Mouse (Mus musculus) CH12F3 (cell line): ENCODE data around the gene Cryge.
"Not testable (repeated sequence)": the region's sequence is repeated elsewhere in the genome, so short reads cannot be mapped to it uniquely, and the experiment has no call there.

Experiments used
- in situ Hi-C: fragments of 300-500 bp; cut with MboI; formaldehyde crosslinking; loops from 2 replicates; pipeline ENCODE4 v1.14.3; 2020; ENCODE audit warnings: low sequenced_read_pairs

Cryge gene

GRCm38 (mm10) chr1:65050952-65051351 is at the start of gene Cryge:
TSS of gene Cryge (minus strand) at chr1:65051149.
- in situ Hi-C loops = not testable (repeated sequence)

- in situ Hi-C loops = no loop called here
Measured at GRCm38 (mm10) chr1:65096953-65097352, 46.0 kb upstream of the Cryge start.

- in situ Hi-C loops = no loop called here
Measured at GRCm38 (mm10) chr1:65091566-65091965, 40.6 kb upstream of the Cryge start.

GRCm38 (mm10) chr1:65090370-65090769 is 39.4 kb upstream of the Cryge start:
- in situ Hi-C loops = no loop called here

GRCm38 (mm10) chr1:65088567-65089356 is 37.8 kb upstream of the Cryge start:
- in situ Hi-C loops = no loop called here

GRCm38 (mm10) chr1:65082188-65082587 is 31.2 kb upstream of the Cryge start, which contains the start of gene Crygb:
TSS of gene Crygb (minus strand) at chr1:65082288.
- in situ Hi-C loops = no loop called here

GRCm38 (mm10) chr1:65075607-65076006 is 24.7 kb upstream of the Cryge start:
- in situ Hi-C loops = no loop called here

GRCm38 (mm10) chr1:65073589-65073988 is 22.6 kb upstream of the Cryge start, which contains the start of gene Crygc:
TSS of gene Crygc (minus strand) at chr1:65073689.
- in situ Hi-C loops = no loop called here

GRCm38 (mm10) chr1:65067842-65068241 is 16.9 kb upstream of the Cryge start:
- in situ Hi-C loops = no loop called here

- in situ Hi-C loops = no loop called here
Measured at GRCm38 (mm10) chr1:65064201-65064600, 13.3 kb upstream of the Cryge start.

GRCm38 (mm10) chr1:65063352-65063751 is 12.4 kb upstream of the Cryge start, which contains the start of gene Crygd:
TSS of gene Crygd (minus strand) at chr1:65063452.
- in situ Hi-C loops = no loop called here

- in situ Hi-C loops = no loop called here
Measured at GRCm38 (mm10) chr1:65052140-65052539, 1.2 kb upstream of the Cryge start.

- in situ Hi-C loops = no loop called here
Measured at GRCm38 (mm10) chr1:65051696-65052095, 747 bp upstream of the Cryge start.

GRCm38 (mm10) chr1:65048781-65049180 is 2.2 kb downstream of the Cryge start:
- in situ Hi-C loops = no loop called here

GRCm38 (mm10) chr1:65046401-65047109 is 4.4 kb downstream of the Cryge start:
- in situ Hi-C loops = no loop called here

- in situ Hi-C loops = no loop called here
Measured at GRCm38 (mm10) chr1:65043433-65043832, 7.5 kb downstream of the Cryge start.

- in situ Hi-C loops = no loop called here
Measured at GRCm38 (mm10) chr1:65041837-65042236, 9.1 kb downstream of the Cryge start.

- in situ Hi-C loops = no loop called here
Measured at GRCm38 (mm10) chr1:65040806-65041205, 10.1 kb downstream of the Cryge start.

GRCm38 (mm10) chr1:65039679-65040078 is 11.3 kb downstream of the Cryge start:
- in situ Hi-C loops = no loop called here

- in situ Hi-C loops = no loop called here
Measured at GRCm38 (mm10) chr1:65037542-65037941, 13.4 kb downstream of the Cryge start.

GRCm38 (mm10) chr1:65035513-65035912 is 15.4 kb downstream of the Cryge start:
- in situ Hi-C loops = no loop called here

GRCm38 (mm10) chr1:65032641-65033040 is 18.3 kb downstream of the Cryge start, which contains the start of gene Akr1cl:
TSS of gene Akr1cl (minus strand) at chr1:65032759.
- in situ Hi-C loops = no loop called here
